Mouse (Mus musculus): ENCODE measurements around the gene Klrb1. TPM values are rescaled to one million over a fixed set of nuclear protein-coding genes. Genes with fewer than 3 reads are reported as not detected.

Gene Klrb1
- polyA plus RNA-seq, 1 experiment from 2014 or later, result not detected

- in situ Hi-C loops (cut with MboI; ENCODE audit: low pct_unique_long_range_greater_than_20kb), result no loop called here
- H3K27me3 ChIP-seq, result no peaks in the 10 kb centered on the region
- no peak for TF ChIP-seq CTCF (IDR thresholded peaks at IDR 0.05)
- POLR2A ChIA-PET, result no interaction called here
- CTCF ChIA-PET, result interaction anchor here (1.2 kb wide), 1 partner anchor 20 kb away, joined by 4 read pairs; no protein-coding TSS in a partner anchor
- no peak for DNase-seq (ENCODE audit: low read depth, low spot score)
- ATAC-seq, result no peak
Observed at GRCm38 (mm10) chr6:128734896-128735295, 12.0 kb upstream of the Klrb1 start.

GRCm38 (mm10) chr6:128733908-128734679, 11.2 kb upstream of the Klrb1 start:
- H3K27me3 ChIP-seq, result no peaks in the 10 kb centered on the region
- POLR2A ChIA-PET, result no interaction called here
- TF ChIP-seq CTCF (IDR thresholded peaks at IDR 0.05), result no peak
- DNase-seq (ENCODE audit: low read depth, low spot score) (no peak), ATAC-seq (no peak)
- in situ Hi-C loops (cut with MboI; ENCODE audit: low pct_unique_long_range_greater_than_20kb), result no loop called here
- CTCF ChIA-PET, result interaction anchor here (1.2 kb wide), 1 partner anchor 19 kb away, joined by 4 read pairs; no protein-coding TSS in a partner anchor

GRCm38 (mm10) chr6:128732032-128732431, 9.2 kb upstream of the Klrb1 start:
- no peak for TF ChIP-seq CTCF (IDR thresholded peaks at IDR 0.05)
- DNase-seq (ENCODE audit: low read depth, low spot score), result no peak
- in situ Hi-C loops (cut with MboI; ENCODE audit: low pct_unique_long_range_greater_than_20kb), result no loop called here
- CTCF ChIA-PET, result no interaction called here
- H3K27me3 ChIP-seq, result no peaks in the 10 kb centered on the region
- POLR2A ChIA-PET, result no interaction called here
- ATAC-seq, result no peak

GRCm38 (mm10) chr6:128701691-128702090, 21.2 kb downstream of the Klrb1 start:
- in situ Hi-C loops (cut with MboI; ENCODE audit: low pct_unique_long_range_greater_than_20kb), result no loop called here
- ATAC-seq (no peak), DNase-seq (ENCODE audit: low read depth, low spot score) (no peak)
- no peak for TF ChIP-seq CTCF (IDR thresholded peaks at IDR 0.05)
- CTCF ChIA-PET, result no interaction called here
- no peaks in the 10 kb centered on the region for H3K27me3 ChIP-seq
- POLR2A ChIA-PET, result no interaction called here

- ChIA-PET CTCF (no interaction called here), POLR2A (no interaction called here)
- ATAC-seq (no peak), DNase-seq (ENCODE audit: low read depth, low spot score) (no peak)
- TF ChIP-seq CTCF (IDR thresholded peaks at IDR 0.05), result no peak
- in situ Hi-C loops (cut with MboI; ENCODE audit: low pct_unique_long_range_greater_than_20kb), result no loop called here
- no peaks in the 10 kb centered on the region for H3K27me3 ChIP-seq
Observed at GRCm38 (mm10) chr6:128679574-128679973, 43.3 kb downstream of the Klrb1 start.

- ChIA-PET CTCF (no interaction called here), POLR2A (no interaction called here)
- no peak for ATAC-seq
- no peak for DNase-seq (ENCODE audit: low read depth, low spot score)
- no peaks in the 10 kb centered on the region for H3K27me3 ChIP-seq
- TF ChIP-seq CTCF (IDR thresholded peaks at IDR 0.05), result no peak
- in situ Hi-C loops (cut with MboI; ENCODE audit: low pct_unique_long_range_greater_than_20kb), result no loop called here
Observed at GRCm38 (mm10) chr6:128669936-128670335, 52.9 kb downstream of the Klrb1 start.

- no peak for TF ChIP-seq CTCF (IDR thresholded peaks at IDR 0.05)
- in situ Hi-C loops (cut with MboI; ENCODE audit: low pct_unique_long_range_greater_than_20kb), result no loop called here
- ATAC-seq (no peak), DNase-seq (ENCODE audit: low read depth, low spot score) (no peak)
- POLR2A ChIA-PET, result no interaction called here
- CTCF ChIA-PET, result no interaction called here
- H3K27me3 ChIP-seq, result peaks cover 5% of the 10 kb centered on the region
Observed at GRCm38 (mm10) chr6:128662206-128662605, 60.7 kb downstream of the Klrb1 start, which contains the start of gene Clec2h. Gene Clec2h (plus strand): TSS chr6:128662385.

- no peak for TF ChIP-seq CTCF (IDR thresholded peaks at IDR 0.05)
- DNase-seq (ENCODE audit: low read depth, low spot score) (no peak), ATAC-seq (no peak)
- ChIA-PET POLR2A (no interaction called here), CTCF (no interaction called here)
- peaks cover 5% of the 10 kb centered on the region for H3K27me3 ChIP-seq
- in situ Hi-C loops (cut with MboI; ENCODE audit: low pct_unique_long_range_greater_than_20kb), result no loop called here
Observed at GRCm38 (mm10) chr6:128661249-128661648, 61.6 kb downstream of the Klrb1 start.

Other genes with a start within 250 kb of the Klrb1 start
- 0.04 TPM for gene Pzp, start 196.3 kb downstream of the Klrb1 start, polyA plus RNA-seq (2021)
- gene A2ml1, start 141.5 kb downstream of the Klrb1 start, polyA plus RNA-seq (2021), result 0.12 TPM
- gene Klrb1a, start 99.5 kb downstream of the Klrb1 start, polyA plus RNA-seq (2021), result not detected
- gene Clec2h, start 60.7 kb downstream of the Klrb1 start, polyA plus RNA-seq (2021), result not detected
- gene Klrb1c, start 66.2 kb upstream of the Klrb1 start, polyA plus RNA-seq (2021), result not detected
- gene Gm44511, start 103.3 kb upstream of the Klrb1 start, polyA plus RNA-seq (2021), result not detected
- not detected for gene Klrb1b, start 103.3 kb upstream of the Klrb1 start, polyA plus RNA-seq (2021)
- gene Clec2i, start 164.5 kb upstream of the Klrb1 start, polyA plus RNA-seq (2021), result not detected
- gene BC035044, start 168.1 kb upstream of the Klrb1 start, polyA plus RNA-seq (2021), result not detected
- gene Clec2g, start 211.3 kb upstream of the Klrb1 start, polyA plus RNA-seq (2021), result 0.03 TPM